Mouse (Mus musculus): ENCODE measurements around the gene Rgs6. TPM values are rescaled to one million over a fixed set of nuclear protein-coding genes. Genes with fewer than 3 reads are reported as not detected.

The Rgs6 gene
- polyA plus RNA-seq, 1 experiment from 2014 or later = 5.4 TPM

- WGBS = 54% methylated on average over 3 of the region's 3 CpGs
- Histone ChIP-seq H3K36me3 (replicated peaks; ENCODE audit: control insufficient read depth, insufficient read depth) (no peaks in the 10 kb centered on the region), H3K27ac (no peak overlapping the region), H3K4me3 (replicated peaks; ENCODE audit: low read length) (no peak overlapping the region), H3K4me1 (replicated peaks; ENCODE audit: control insufficient read depth, insufficient read depth, low read length) (no peaks in the 10 kb centered on the region; the same call in 1 of the 2 replicates), H3K27me3 (ENCODE audit: control insufficient read depth, insufficient read depth, low read length) (no peaks in the 10 kb centered on the region), H3K4me2 (replicated peaks) (no peak overlapping the region), H3K9ac (no peak overlapping the region), H3K9me3 (ENCODE audit: control insufficient read depth, low read length) (no peaks in the 10 kb centered on the region)
- no peak for ATAC-seq (ENCODE audit: low FRiP score)
- DNase-seq (ENCODE audit: low spot score) = no peak
Measured at GRCm38 (mm10) chr12:83124111-83124510, 536.0 kb downstream of the Rgs6 start.

- DNase-seq (ENCODE audit: low spot score) (no peak), ATAC-seq (ENCODE audit: low FRiP score) (no peak)
- WGBS = 88% methylated on average over 4 of the region's 4 CpGs
- Histone ChIP-seq H3K9me3 (ENCODE audit: control insufficient read depth, low read length) (no peaks in the 10 kb centered on the region), H3K36me3 (replicated peaks; ENCODE audit: control insufficient read depth, insufficient read depth) (no peaks in the 10 kb centered on the region), H3K27me3 (ENCODE audit: control insufficient read depth, insufficient read depth, low read length) (no peaks in the 10 kb centered on the region), H3K9ac (no peak overlapping the region), H3K4me3 (replicated peaks; ENCODE audit: low read length) (no peak overlapping the region), H3K4me2 (replicated peaks) (no peak overlapping the region), H3K4me1 (replicated peaks; ENCODE audit: control insufficient read depth, insufficient read depth, low read length) (no peaks in the 10 kb centered on the region; the same call in 1 of the 2 replicates), H3K27ac (no peak overlapping the region)
Measured at GRCm38 (mm10) chr12:83125284-83125683, 537.2 kb downstream of the Rgs6 start.

- no peak overlapping the region for H3K4me3 ChIP-seq (replicated peaks; ENCODE audit: low read length)
- no peak for DNase-seq (ENCODE audit: low spot score)
- no peaks in the 10 kb centered on the region for H3K36me3 ChIP-seq (replicated peaks; ENCODE audit: control insufficient read depth, insufficient read depth)
- no peak overlapping the region for H3K4me2 ChIP-seq (replicated peaks)
- no peaks in the 10 kb centered on the region; the same call in 1 of the 2 replicates for H3K4me1 ChIP-seq (replicated peaks; ENCODE audit: control insufficient read depth, insufficient read depth, low read length)
- no peak overlapping the region for H3K27ac ChIP-seq
- no peaks in the 10 kb centered on the region for H3K9me3 ChIP-seq (ENCODE audit: control insufficient read depth, low read length)
- no peak overlapping the region for H3K9ac ChIP-seq
- WGBS = 81% methylated on average over 7 of the region's 7 CpGs
- no peak for ATAC-seq (ENCODE audit: low FRiP score)
- no peaks in the 10 kb centered on the region for H3K27me3 ChIP-seq (ENCODE audit: control insufficient read depth, insufficient read depth, low read length)
Measured at GRCm38 (mm10) chr12:83126923-83127322, 538.8 kb downstream of the Rgs6 start.

GRCm38 (mm10) chr12:83127955-83128354, 539.9 kb downstream of the Rgs6 start:
- Histone ChIP-seq H3K9me3 (ENCODE audit: control insufficient read depth, low read length) (no peaks in the 10 kb centered on the region), H3K27me3 (ENCODE audit: control insufficient read depth, insufficient read depth, low read length) (no peaks in the 10 kb centered on the region), H3K9ac (no peak overlapping the region), H3K4me2 (replicated peaks) (no peak overlapping the region), H3K4me1 (replicated peaks; ENCODE audit: control insufficient read depth, insufficient read depth, low read length) (no peaks in the 10 kb centered on the region; the same call in 1 of the 2 replicates), H3K36me3 (replicated peaks; ENCODE audit: control insufficient read depth, insufficient read depth) (no peaks in the 10 kb centered on the region), H3K4me3 (replicated peaks; ENCODE audit: low read length) (no peak overlapping the region), H3K27ac (no peak overlapping the region)
- no peak for ATAC-seq (ENCODE audit: low FRiP score)
- DNase-seq (ENCODE audit: low spot score) = no peak
- 56% methylated on average over 6 of the region's 6 CpGs for WGBS

GRCm38 (mm10) chr12:83128606-83129005, 540.5 kb downstream of the Rgs6 start:
- H3K27ac ChIP-seq = no peak overlapping the region
- no peaks in the 10 kb centered on the region for H3K9me3 ChIP-seq (ENCODE audit: control insufficient read depth, low read length)
- 88% methylated on average over 3 of the region's 3 CpGs for WGBS
- no peak overlapping the region for H3K9ac ChIP-seq
- H3K4me3 ChIP-seq (replicated peaks; ENCODE audit: low read length) = no peak overlapping the region
- DNase-seq (ENCODE audit: low spot score) = no peak
- no peaks in the 10 kb centered on the region for H3K36me3 ChIP-seq (replicated peaks; ENCODE audit: control insufficient read depth, insufficient read depth)
- H3K4me2 ChIP-seq (replicated peaks) = no peak overlapping the region
- no peaks in the 10 kb centered on the region for H3K27me3 ChIP-seq (ENCODE audit: control insufficient read depth, insufficient read depth, low read length)
- ATAC-seq (ENCODE audit: low FRiP score) = no peak
- H3K4me1 ChIP-seq (replicated peaks; ENCODE audit: control insufficient read depth, insufficient read depth, low read length) = no peaks in the 10 kb centered on the region; the same call in 1 of the 2 replicates

GRCm38 (mm10) chr12:83131405-83131804, 543.3 kb downstream of the Rgs6 start:
- no peak for ATAC-seq (ENCODE audit: low FRiP score)
- Histone ChIP-seq H3K9ac (no peak overlapping the region), H3K4me2 (replicated peaks) (no peak overlapping the region), H3K27me3 (ENCODE audit: control insufficient read depth, insufficient read depth, low read length) (no peaks in the 10 kb centered on the region), H3K27ac (no peak overlapping the region), H3K36me3 (replicated peaks; ENCODE audit: control insufficient read depth, insufficient read depth) (no peaks in the 10 kb centered on the region), H3K9me3 (ENCODE audit: control insufficient read depth, low read length) (no peaks in the 10 kb centered on the region), H3K4me1 (replicated peaks; ENCODE audit: control insufficient read depth, insufficient read depth, low read length) (no peaks in the 10 kb centered on the region; the same call in 1 of the 2 replicates), H3K4me3 (replicated peaks; ENCODE audit: low read length) (no peak overlapping the region)
- DNase-seq (ENCODE audit: low spot score) = peak; percentile 60
- WGBS = 56% methylated on average over 4 of the region's 4 CpGs

GRCm38 (mm10) chr12:83133827-83134226, 545.7 kb downstream of the Rgs6 start:
- Histone ChIP-seq H3K36me3 (replicated peaks; ENCODE audit: control insufficient read depth, insufficient read depth) (no peaks in the 10 kb centered on the region), H3K4me1 (replicated peaks; ENCODE audit: control insufficient read depth, insufficient read depth, low read length) (no peaks in the 10 kb centered on the region), H3K4me2 (replicated peaks) (no peak overlapping the region), H3K9ac (no peak overlapping the region), H3K27me3 (ENCODE audit: control insufficient read depth, insufficient read depth, low read length) (no peaks in the 10 kb centered on the region), H3K27ac (no peak overlapping the region), H3K9me3 (ENCODE audit: control insufficient read depth, low read length) (no peaks in the 10 kb centered on the region), H3K4me3 (replicated peaks; ENCODE audit: low read length) (no peak overlapping the region)
- peak; percentile 31; the same call in 1 of the 2 replicates for ATAC-seq (ENCODE audit: low FRiP score)
- peak; percentile 63 for DNase-seq (ENCODE audit: low spot score)
- WGBS = 68% methylated on average over 6 of the region's 6 CpGs

- no peak overlapping the region for H3K4me2 ChIP-seq (replicated peaks)
- DNase-seq (ENCODE audit: low spot score) (no peak), ATAC-seq (ENCODE audit: low FRiP score) (no peak)
- no peak overlapping the region for H3K4me3 ChIP-seq (replicated peaks; ENCODE audit: low read length)
- no peaks in the 10 kb centered on the region for H3K4me1 ChIP-seq (replicated peaks; ENCODE audit: control insufficient read depth, insufficient read depth, low read length)
- no peaks in the 10 kb centered on the region for H3K9me3 ChIP-seq (ENCODE audit: control insufficient read depth, low read length)
- WGBS = 89% methylated on average over 5 of the region's 5 CpGs
- no peaks in the 10 kb centered on the region for H3K36me3 ChIP-seq (replicated peaks; ENCODE audit: control insufficient read depth, insufficient read depth)
- H3K27me3 ChIP-seq (ENCODE audit: control insufficient read depth, insufficient read depth, low read length) = no peaks in the 10 kb centered on the region
- H3K27ac ChIP-seq = no peak overlapping the region
- H3K9ac ChIP-seq = no peak overlapping the region
Measured at GRCm38 (mm10) chr12:83136031-83136430, 547.9 kb downstream of the Rgs6 start.

GRCm38 (mm10) chr12:83136460-83136859, 548.4 kb downstream of the Rgs6 start:
- Histone ChIP-seq H3K9ac (no peak overlapping the region), H3K27ac (no peak overlapping the region), H3K36me3 (replicated peaks; ENCODE audit: control insufficient read depth, insufficient read depth) (no peaks in the 10 kb centered on the region), H3K9me3 (ENCODE audit: control insufficient read depth, low read length) (no peaks in the 10 kb centered on the region), H3K4me1 (replicated peaks; ENCODE audit: control insufficient read depth, insufficient read depth, low read length) (no peaks in the 10 kb centered on the region), H3K4me3 (replicated peaks; ENCODE audit: low read length) (no peak overlapping the region), H3K27me3 (ENCODE audit: control insufficient read depth, insufficient read depth, low read length) (no peaks in the 10 kb centered on the region), H3K4me2 (replicated peaks) (no peak overlapping the region)
- DNase-seq (ENCODE audit: low spot score) (no peak), ATAC-seq (ENCODE audit: low FRiP score) (no peak)
- 87% methylated on average over 2 of the region's 2 CpGs for WGBS

GRCm38 (mm10) chr12:83137001-83137400, 548.9 kb downstream of the Rgs6 start:
- H3K4me3 ChIP-seq (replicated peaks; ENCODE audit: low read length) = no peak overlapping the region
- no peaks in the 10 kb centered on the region for H3K4me1 ChIP-seq (replicated peaks; ENCODE audit: control insufficient read depth, insufficient read depth, low read length)
- H3K27ac ChIP-seq = no peak overlapping the region
- H3K36me3 ChIP-seq (replicated peaks; ENCODE audit: control insufficient read depth, insufficient read depth) = no peaks in the 10 kb centered on the region
- H3K9me3 ChIP-seq (ENCODE audit: control insufficient read depth, low read length) = no peaks in the 10 kb centered on the region
- H3K4me2 ChIP-seq (replicated peaks) = no peak overlapping the region
- ATAC-seq (ENCODE audit: low FRiP score) = no peak
- no peaks in the 10 kb centered on the region for H3K27me3 ChIP-seq (ENCODE audit: control insufficient read depth, insufficient read depth, low read length)
- no peak for DNase-seq (ENCODE audit: low spot score)
- WGBS = 57% methylated on average over 3 of the region's 3 CpGs
- no peak overlapping the region for H3K9ac ChIP-seq

Measured in hindbrain, embryonic 14.5 days (tissue).